Mouse (Mus musculus) kidney, adult 2 months (tissue): ENCODE measurements at regions not wholly inside any gene's neighbourhood (a gene's known extent, or its start where the extent isn't known, plus 50 kb on each side); places are given as distances from the start of the nearest gene placed in this dataset.

ENCODE experiments used
- CTCF ChIP-seq: fragments of 200-500 bp; conservative IDR thresholded peaks from 2 replicates; pipeline ENCODE4 v1.5.1; 2011; ENCODE audit warnings: low read depth, mild to moderate bottlenecking, control low read depth, low read length, moderate library complexity, mixed read lengths; ENCODE audit not compliant: insufficient read depth, insufficient read length
- POLR2A ChIP-seq: fragments of 200-500 bp; IDR thresholded peaks from one replicate; pipeline ENCODE4 v1.6.1; 2011; ENCODE audit warnings: low read depth, low read length, control low read depth

DNA sequence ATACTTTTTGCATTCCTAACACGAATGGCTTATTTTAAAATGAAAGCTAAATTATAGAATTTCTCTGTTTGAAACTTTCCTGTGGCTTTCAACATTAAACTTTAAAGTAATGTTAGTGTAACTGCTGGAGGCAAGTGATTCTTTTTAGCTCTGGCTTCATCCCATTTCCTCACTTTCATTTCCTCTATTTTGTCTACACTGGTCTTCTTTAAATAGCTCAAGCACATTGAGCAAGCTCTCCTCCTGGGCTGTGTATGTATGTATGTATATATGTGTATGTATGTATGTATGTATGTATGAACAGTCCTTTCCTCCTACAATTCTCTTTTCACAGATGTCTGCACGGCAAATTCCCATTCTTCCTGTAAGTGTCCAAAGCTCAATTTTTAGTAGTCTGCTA, 65.8 kb upstream of the Kcna4 start:
- TF ChIP-seq POLR2A (no peak), CTCF (no peak)
